Mouse (Mus musculus): ENCODE measurements around the gene Krt33a.

- TF ChIP-seq CTCF (IDR thresholded peaks at IDR 0.05; ENCODE audit: low read depth, low read length) (no peak), POLR2AphosphoS5 (IDR thresholded peaks at IDR 0.05; ENCODE audit: insufficient replicate concordance, low read depth, low read length) (no peak), GATA1 (IDR thresholded peaks at IDR 0.05; ENCODE audit: borderline replicate concordance, low read length) (no peak)
These were observed 32.6 kb downstream of the Krt33a start for GRCm38 (mm10) chr11:99983442-99983841.
